Mouse (Mus musculus) ZHBTc4 (cell line): ENCODE data around the gene Plbd1.

ENCODE experiments used
- DNase-seq: peaks from one replicate; pipeline ENCODE4 v3.0.0-alpha.2; 2011; ENCODE audit warnings: low read depth, low spot score

Gene Plbd1

GRCm38 (mm10) chr6:136661706-136662016 lies at the start of gene Plbd1:
Gene Plbd1, minus strand, starts transcription at chr6:136661928.
- peak; percentile 82 for DNase-seq

- DNase-seq: peak; percentile 59
Observed at GRCm38 (mm10) chr6:136710408-136710807, 48.7 kb upstream of the Plbd1 start.

DNA sequence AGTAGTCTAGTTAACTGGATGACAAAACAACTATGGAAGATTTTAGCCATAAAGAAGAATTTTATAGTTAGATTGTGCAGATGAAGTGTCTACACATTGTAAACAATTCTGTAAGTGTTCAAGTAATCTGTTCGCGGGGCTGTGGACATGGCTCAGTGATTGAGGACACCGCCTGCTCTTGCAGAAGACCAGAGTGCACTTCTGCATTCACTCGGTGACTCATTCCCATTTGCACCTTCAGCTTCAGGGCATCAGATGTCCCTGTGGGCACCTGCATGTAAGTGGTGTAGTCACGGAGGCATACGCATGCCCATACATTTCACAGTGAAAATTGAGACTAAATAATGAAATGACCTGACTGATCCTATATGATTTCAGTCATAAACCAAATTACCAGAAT lies 46.9 kb upstream of the Plbd1 start:
- no peak for DNase-seq

GRCm38 (mm10) chr6:136701878-136702277 lies 40.1 kb upstream of the Plbd1 start:
- no peak for DNase-seq

- no peak for DNase-seq
Observed at GRCm38 (mm10) chr6:136701185-136701584, 39.5 kb upstream of the Plbd1 start.

DNA sequence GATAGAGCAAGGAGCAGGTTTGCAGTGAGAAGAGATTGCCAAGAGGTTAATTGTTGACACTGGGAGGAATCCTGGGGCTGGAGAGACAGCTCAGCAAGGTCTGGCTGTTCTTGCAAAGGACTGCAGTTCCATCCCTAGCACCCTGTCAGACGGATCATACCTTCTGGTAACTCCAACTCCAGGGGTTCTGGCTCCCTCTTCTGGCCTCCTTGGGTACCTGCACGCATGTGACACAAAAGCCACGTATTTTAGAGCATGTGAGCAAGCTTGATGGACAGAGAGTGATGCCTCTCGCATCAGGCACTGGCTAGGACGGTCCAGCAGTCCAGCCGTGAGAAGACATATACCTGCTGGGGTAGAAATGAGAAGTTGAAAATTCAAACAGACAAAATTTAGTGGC lies 29.6 kb upstream of the Plbd1 start:
- DNase-seq: peak; percentile 60

DNA sequence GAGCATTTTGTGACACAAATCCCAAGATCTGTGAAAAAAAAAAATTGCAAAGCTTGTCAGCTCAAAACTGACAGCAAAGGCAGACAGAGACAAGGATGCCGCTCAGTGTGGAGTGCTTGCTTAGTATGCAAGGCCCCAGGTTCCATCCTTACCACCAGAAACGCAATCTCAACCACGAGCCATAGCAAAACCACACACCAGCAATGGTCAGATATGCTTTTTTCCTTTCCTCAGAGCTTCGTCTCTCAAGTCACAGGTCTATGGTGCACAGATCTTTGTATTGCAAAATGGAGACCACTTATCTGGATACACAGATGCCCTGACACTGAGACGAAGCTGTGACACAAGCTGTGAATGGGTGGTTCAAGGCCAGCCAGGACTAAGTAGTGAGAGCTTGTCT lies 28.8 kb upstream of the Plbd1 start:
- DNase-seq: no peak

DNA sequence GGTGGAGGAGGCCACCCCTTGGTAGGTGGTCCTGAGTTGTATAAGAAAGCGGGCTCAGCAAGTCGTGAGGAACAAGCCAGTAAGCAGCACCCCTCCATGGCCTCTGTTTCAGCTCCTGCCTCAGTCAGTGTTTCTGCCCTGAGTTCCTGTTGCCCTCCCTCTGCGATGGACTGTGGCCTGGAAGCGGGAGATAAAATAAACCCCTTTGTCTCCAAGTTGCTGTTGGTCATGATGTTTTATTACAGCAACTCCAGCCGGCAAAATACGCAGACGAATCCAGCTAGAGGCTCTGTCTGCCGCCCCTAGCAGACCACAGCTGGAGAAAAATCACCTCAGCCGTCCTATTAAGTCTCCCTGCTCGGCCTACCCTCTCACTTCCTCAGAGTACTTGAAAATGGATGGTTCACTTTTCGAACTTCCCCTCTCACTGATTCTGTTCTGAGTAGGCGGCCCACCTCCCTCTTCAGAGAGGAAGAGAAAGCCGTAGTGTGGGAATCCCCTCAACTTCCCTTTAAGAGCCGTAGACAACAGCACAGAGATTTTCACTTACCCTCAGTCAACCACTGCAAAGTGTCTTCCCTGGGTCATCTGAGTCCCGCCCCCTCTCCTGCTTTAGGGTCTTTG lies 28.2 kb upstream of the Plbd1 start:
- DNase-seq: peak; percentile 35

GRCm38 (mm10) chr6:136685433-136685832 lies 23.7 kb upstream of the Plbd1 start:
- DNase-seq: no peak

DNA sequence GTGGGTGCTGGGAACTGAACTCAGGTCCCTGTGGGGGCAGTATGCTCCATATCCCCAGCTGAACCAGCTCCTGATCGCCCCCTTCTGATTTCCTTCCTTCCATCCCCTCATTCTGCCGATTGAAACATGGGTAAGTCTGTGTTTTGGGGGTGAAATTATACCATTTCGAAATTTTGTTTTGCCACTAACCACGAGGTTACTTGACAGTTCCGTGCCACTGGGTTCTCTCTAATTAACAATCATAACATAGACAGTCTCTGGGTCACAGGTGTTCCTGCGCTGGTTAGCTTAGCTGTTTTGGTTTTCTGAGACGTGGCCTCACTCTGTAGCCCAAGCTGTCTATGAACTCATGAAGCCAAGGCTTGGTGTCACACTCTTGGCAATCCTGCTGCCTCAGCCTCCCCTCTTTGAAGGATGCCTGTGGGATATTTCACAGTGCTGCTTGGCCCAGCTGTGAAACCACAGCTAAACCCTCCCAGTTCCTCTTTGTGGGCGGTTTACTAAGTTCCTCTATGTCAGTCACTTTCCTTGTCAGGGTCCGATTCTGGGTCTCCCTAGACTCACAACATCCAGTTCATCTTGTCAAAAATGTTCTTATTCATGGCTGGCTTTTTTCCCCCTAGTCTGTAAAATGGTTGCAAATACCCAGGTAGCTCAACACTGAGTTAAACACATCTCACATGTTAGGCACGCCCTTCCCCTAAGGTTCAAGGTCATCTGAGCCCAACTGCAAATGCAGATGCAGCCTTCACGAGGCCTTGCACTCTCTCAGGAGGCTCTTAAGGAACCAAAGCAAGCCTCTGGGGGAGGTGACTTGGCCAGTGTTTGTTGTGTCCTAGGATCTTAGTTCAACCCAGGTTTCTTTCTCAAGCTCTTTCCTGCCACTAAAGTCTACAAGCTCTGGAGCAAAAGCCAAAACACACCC lies 21.9 kb upstream of the Plbd1 start:
- peak; percentile 33 for DNase-seq

GRCm38 (mm10) chr6:136679381-136679780 lies 17.7 kb upstream of the Plbd1 start:
- DNase-seq: no peak

DNA sequence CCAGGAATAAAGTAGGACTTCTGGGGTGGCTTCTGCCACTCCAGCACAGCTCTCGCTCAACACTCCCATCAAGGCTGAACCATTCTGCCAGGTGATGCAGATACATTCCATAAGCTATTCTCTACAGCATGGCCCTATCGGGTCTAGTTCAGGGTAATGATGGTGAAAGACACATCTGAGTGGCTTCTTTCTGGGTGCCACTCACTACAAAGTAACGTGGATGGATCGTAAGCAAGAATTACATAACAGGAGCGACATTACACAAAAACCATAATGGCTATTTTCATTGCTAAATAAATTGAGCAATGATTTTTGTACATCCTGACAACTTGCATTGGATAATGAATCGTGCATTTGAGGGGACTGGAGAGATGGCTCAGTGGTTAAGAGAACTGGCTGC lies 13.2 kb upstream of the Plbd1 start:
- no peak for DNase-seq

DNA sequence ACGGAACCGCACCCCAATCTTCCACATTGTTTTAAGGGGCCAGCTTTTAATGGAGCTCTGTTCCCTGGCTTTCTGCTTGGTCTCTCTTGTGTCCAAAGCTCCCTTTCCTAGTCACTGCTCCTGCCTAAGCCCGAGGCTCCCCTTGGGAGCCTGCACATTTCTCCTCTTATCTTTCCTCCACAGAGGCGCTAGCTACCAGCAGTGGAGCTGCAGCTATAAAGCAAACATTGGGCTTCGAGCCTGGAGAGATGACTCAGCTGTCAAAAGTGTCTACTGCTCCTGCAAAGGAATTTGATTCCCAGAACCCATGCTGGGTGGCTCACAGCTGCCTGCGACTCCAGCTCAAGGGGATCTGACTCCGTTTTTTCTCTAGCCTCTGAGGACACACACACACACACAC lies 10.7 kb upstream of the Plbd1 start:
- no peak for DNase-seq

- peak; percentile 57 for DNase-seq
Observed at GRCm38 (mm10) chr6:136669274-136669673, 7.5 kb upstream of the Plbd1 start.

- peak; percentile 86 for DNase-seq
Observed at GRCm38 (mm10) chr6:136668266-136668986, 6.7 kb upstream of the Plbd1 start.

DNA sequence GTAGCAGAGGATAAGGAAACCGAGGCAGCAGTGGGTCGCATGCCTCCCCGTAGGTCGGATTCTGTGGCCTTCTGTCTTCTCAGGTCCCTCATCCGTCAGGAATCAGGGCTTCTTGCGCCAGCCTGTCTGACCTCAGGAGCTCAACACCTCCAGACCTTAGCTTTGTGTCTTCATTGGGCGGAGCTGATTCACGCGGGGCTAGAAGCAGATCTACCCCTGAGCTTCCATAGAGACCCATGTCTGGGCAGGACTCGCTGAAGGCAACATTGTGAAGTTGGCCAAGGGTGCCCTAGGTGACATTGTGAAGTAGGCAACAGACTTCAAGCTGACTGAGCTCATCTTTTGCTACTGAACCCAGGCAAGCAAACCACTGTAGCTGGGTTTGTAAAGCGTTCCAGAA lies 335 bp upstream of the Plbd1 start:
- DNase-seq: no peak

- no peak for DNase-seq
Observed at GRCm38 (mm10) chr6:136660831-136661705, 660 bp downstream of the Plbd1 start.

DNA sequence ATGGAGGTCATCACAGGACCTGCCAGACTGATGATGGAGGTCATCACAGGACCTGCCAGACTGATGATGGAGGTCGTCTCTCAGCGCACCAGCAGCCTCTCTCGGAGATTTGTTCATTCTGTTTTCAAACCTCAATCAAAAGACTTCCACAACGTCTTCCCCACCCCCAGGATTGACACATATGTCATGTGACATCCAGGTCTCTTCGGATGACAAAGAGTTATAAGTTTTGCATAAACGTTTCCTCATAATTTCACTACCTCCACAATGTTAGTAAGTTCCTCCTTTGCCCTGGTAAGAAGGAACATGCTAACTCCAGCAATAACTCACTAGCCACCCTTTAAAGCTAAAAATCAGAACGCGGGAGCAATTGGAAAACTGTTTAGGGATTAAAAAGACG lies 2.5 kb downstream of the Plbd1 start:
- no peak for DNase-seq

DNA sequence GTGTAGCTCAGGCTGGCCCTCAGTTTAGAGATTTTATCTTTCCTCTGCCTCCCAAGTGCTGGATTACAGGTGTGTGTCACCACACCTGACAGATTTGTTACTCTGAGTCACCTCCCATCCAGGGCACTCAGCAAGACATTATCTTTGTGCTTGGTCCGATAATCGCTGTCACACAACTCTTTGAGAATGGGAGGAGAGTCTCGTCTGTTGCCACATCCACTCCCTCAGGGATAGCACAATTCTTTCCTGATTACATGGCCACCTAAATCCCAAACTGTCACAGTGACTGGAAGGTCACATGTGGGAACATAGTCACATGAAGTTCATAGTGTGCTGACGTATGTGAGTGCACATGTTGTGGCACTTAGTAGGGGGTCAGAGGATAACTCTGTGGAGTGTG lies 3.4 kb downstream of the Plbd1 start:
- DNase-seq: no peak

DNA sequence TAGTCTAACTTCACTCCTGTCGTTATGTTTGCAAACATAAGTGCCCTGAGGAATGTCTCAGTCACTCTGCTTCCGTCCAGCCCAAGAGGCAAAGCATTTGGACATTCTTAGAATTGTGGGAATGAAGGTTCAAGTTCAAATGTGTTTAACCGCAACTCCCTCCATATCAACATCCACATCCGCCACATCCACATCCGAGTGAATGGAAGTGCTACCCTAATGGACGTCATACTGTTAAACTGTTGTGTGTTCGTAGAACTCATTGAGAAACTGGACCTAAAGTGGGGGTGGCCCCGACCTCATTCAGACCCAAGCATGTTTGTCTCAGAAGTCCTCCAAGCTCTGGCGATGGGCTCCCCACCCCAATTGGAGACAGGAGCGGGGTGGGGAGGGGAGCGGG lies 5.9 kb downstream of the Plbd1 start:
- DNase-seq: no peak

GRCm38 (mm10) chr6:136654470-136654869 lies 7.3 kb downstream of the Plbd1 start:
- DNase-seq: no peak

- no peak for DNase-seq
Observed at GRCm38 (mm10) chr6:136653331-136653730, 8.4 kb downstream of the Plbd1 start.
